Comparison of ENCODE assay signal across 10 mouse cellular contexts in genomic region chr12:119981731-119982130, GRCm38 (mm10). TPM values are rescaled to one million over a fixed set of nuclear protein-coding genes. Genes with fewer than 3 reads are reported as not detected.
A peak's percentile ranks its signal among the peaks of the same experiment; 100 is the strongest.
DNase-seq lines count a peak whose midpoint lies in the region; ATAC-seq and TF ChIP-seq lines count a peak whose summit lies in the region.
"Had no signal": no experiment of that assay in that cellular context is flagged by ENCODE, and none has a peak within 500 bp of the region (broad histone marks: within the 10 kb centered on the region; RNA-seq: fewer than 3 reads in every experiment).

No protein-coding gene starts in this region.

- no peaks in the 10 kb centered on the region for H3K79me3 ChIP-seq in C2C12 (ENCODE audit: low read depth)

- 0% methylated on average over 2 of the region's 2 CpGs for WGBS in intestine, postnatal 0 days
- WGBS in intestine, embryonic 16.5 days = 0% methylated on average over 2 of the region's 2 CpGs
- 0% methylated on average over 2 of the region's 2 CpGs for WGBS in forebrain, embryonic 12.5 days
- WGBS in midbrain, embryonic 14.5 days = 0% methylated on average over 2 of the region's 2 CpGs

- no peak for ATAC-seq in intestine, postnatal 0 days
- ATAC-seq in intestine, embryonic 16.5 days = no peak
- 0 out of 2 replicates have a peak, but pooled peaks have one; percentile 63 for ATAC-seq in forebrain, embryonic 12.5 days (ENCODE audit: low FRiP score)
- ATAC-seq in midbrain, embryonic 14.5 days (ENCODE audit: low FRiP score, low TSS enrichment) = no peak

- no peaks in the 10 kb centered on the region for H3K27me3 ChIP-seq in intestine, postnatal 0 days (replicated peaks; ENCODE audit: control insufficient read depth, insufficient read depth, low read length)
- H3K27me3 ChIP-seq in intestine, embryonic 16.5 days (replicated peaks; ENCODE audit: control insufficient read depth, insufficient read depth, low read length) = no peaks in the 10 kb centered on the region
- H3K27me3 ChIP-seq in C2C12 (ENCODE audit: control insufficient read depth, insufficient read depth, insufficient read length) = no peaks in the 10 kb centered on the region
- H3K27me3 ChIP-seq in forebrain, embryonic 12.5 days = no peaks in the 10 kb centered on the region
- H3K27me3 ChIP-seq in midbrain, embryonic 14.5 days (ENCODE audit: control insufficient read depth, insufficient read depth, low read length) = no peaks in the 10 kb centered on the region
- H3K27me3 ChIP-seq: embryonic facial prominence, embryonic 15.5 days; limb, embryonic 15.5 days had no signal

- peak; percentile 66 for DNase-seq in NIH3T3 (ENCODE audit: low read depth)
- DNase-seq in layer of hippocampus, adult 18-20 months (ENCODE audit: low spot score in 2 of 2) = peak; percentile 10 to 70
- peak; percentile 88 for DNase-seq in midbrain, embryonic 14.5 days
- no peak for DNase-seq in spleen, postnatal 4 days (ENCODE audit: low spot score in 2 of 2)

- H3K4me2 ChIP-seq in intestine, postnatal 0 days (replicated peaks; ENCODE audit: low read depth) = no peak overlapping the region
- no peak overlapping the region for H3K4me2 ChIP-seq in intestine, embryonic 16.5 days (ENCODE audit: low read depth, low read length)
- H3K4me2 ChIP-seq in forebrain, embryonic 12.5 days = no peak overlapping the region
- H3K4me2 ChIP-seq in midbrain, embryonic 14.5 days (ENCODE audit: low read length) = no peak overlapping the region
- H3K4me2 ChIP-seq: embryonic facial prominence, embryonic 15.5 days; limb, embryonic 15.5 days had no signal

- H3K9ac ChIP-seq in intestine, postnatal 0 days (ENCODE audit: low read depth, low read length) = no peak overlapping the region
- no peak overlapping the region for H3K9ac ChIP-seq in intestine, embryonic 16.5 days (ENCODE audit: low read depth, low read length)
- H3K9ac ChIP-seq in forebrain, embryonic 12.5 days = no peak overlapping the region
- no peak overlapping the region for H3K9ac ChIP-seq in midbrain, embryonic 14.5 days (replicated peaks; ENCODE audit: low read length)
- H3K9ac ChIP-seq: embryonic facial prominence, embryonic 15.5 days; limb, embryonic 15.5 days had no signal

- H3ac ChIP-seq in C2C12 (ENCODE audit: control insufficient read depth, insufficient read length, low read depth) = no peak overlapping the region

- TF ChIP-seq CTCF in intestine, postnatal 0 days (IDR thresholded peaks at IDR 0.05; ENCODE audit: low read depth) = peak; percentile 84
- TF ChIP-seq CTCF in C2C12 (IDR thresholded peaks at IDR 0.05; ENCODE audit: control insufficient read depth, insufficient read depth, insufficient read length) = peak; percentile 16

- no peak overlapping the region for H3K27ac ChIP-seq in intestine, postnatal 0 days (ENCODE audit: low read depth, low read length)
- no peak overlapping the region for H3K27ac ChIP-seq in intestine, embryonic 16.5 days (ENCODE audit: low read length)
- H3K27ac ChIP-seq in forebrain, embryonic 12.5 days = no peak overlapping the region
- no peak overlapping the region for H3K27ac ChIP-seq in midbrain, embryonic 14.5 days (replicated peaks; ENCODE audit: low read depth, low read length)
- H3K27ac ChIP-seq: embryonic facial prominence, embryonic 15.5 days; limb, embryonic 15.5 days had no signal

- H3K79me2 ChIP-seq in C2C12 (ENCODE audit: control insufficient read depth, insufficient read depth) = no peaks in the 10 kb centered on the region

- no peak overlapping the region for H3K4me3 ChIP-seq in intestine, postnatal 0 days (ENCODE audit: low read depth, low read length)
- H3K4me3 ChIP-seq in intestine, embryonic 16.5 days (ENCODE audit: low read length) = no peak overlapping the region
- H3K4me3 ChIP-seq in C2C12 (ENCODE audit: insufficient read depth, poor library complexity, severe bottlenecking) = no peak overlapping the region
- no peak overlapping the region for H3K4me3 ChIP-seq in forebrain, embryonic 12.5 days (replicated peaks)
- no peak overlapping the region for H3K4me3 ChIP-seq in midbrain, embryonic 14.5 days (replicated peaks; ENCODE audit: low read depth, low read length)
- H3K4me3 ChIP-seq: embryonic facial prominence, embryonic 15.5 days; limb, embryonic 15.5 days had no signal

- H3K36me3 ChIP-seq in intestine, postnatal 0 days (ENCODE audit: control insufficient read depth, insufficient read depth) = no peaks in the 10 kb centered on the region
- H3K36me3 ChIP-seq in intestine, embryonic 16.5 days (ENCODE audit: control insufficient read depth, insufficient read depth, low read length) = no peaks in the 10 kb centered on the region
- H3K36me3 ChIP-seq in C2C12 (ENCODE audit: control insufficient read depth, insufficient read depth) = no peaks in the 10 kb centered on the region
- no peaks in the 10 kb centered on the region for H3K36me3 ChIP-seq in forebrain, embryonic 12.5 days (replicated peaks)
- H3K36me3 ChIP-seq in midbrain, embryonic 14.5 days (ENCODE audit: control insufficient read depth, insufficient read depth, low read length) = no peaks in the 10 kb centered on the region
- H3K36me3 ChIP-seq: embryonic facial prominence, embryonic 15.5 days; limb, embryonic 15.5 days had no signal

- no peaks in the 10 kb centered on the region for H3K9me3 ChIP-seq in intestine, postnatal 0 days (ENCODE audit: control insufficient read depth)
- no peaks in the 10 kb centered on the region for H3K9me3 ChIP-seq in intestine, embryonic 16.5 days (ENCODE audit: control insufficient read depth, low read length)
- H3K9me3 ChIP-seq in forebrain, embryonic 12.5 days = no peaks in the 10 kb centered on the region
- no peaks in the 10 kb centered on the region for H3K9me3 ChIP-seq in midbrain, embryonic 14.5 days (ENCODE audit: control insufficient read depth, low read length)
- H3K9me3 ChIP-seq: embryonic facial prominence, embryonic 15.5 days; limb, embryonic 15.5 days had no signal

- no peaks in the 10 kb centered on the region for H3K4me1 ChIP-seq in intestine, postnatal 0 days (replicated peaks; ENCODE audit: control insufficient read depth, insufficient read depth, low read length)
- H3K4me1 ChIP-seq in intestine, embryonic 16.5 days (ENCODE audit: control insufficient read depth, insufficient read depth, low read length) = no peaks in the 10 kb centered on the region
- H3K4me1 ChIP-seq in forebrain, embryonic 12.5 days = no peaks in the 10 kb centered on the region
- no peaks in the 10 kb centered on the region for H3K4me1 ChIP-seq in midbrain, embryonic 14.5 days (ENCODE audit: control insufficient read depth, insufficient read depth, low read length)
- H3K4me1 ChIP-seq: embryonic facial prominence, embryonic 15.5 days; limb, embryonic 15.5 days had no signal

TF ChIP-seq in C2C12, 6 proteins besides CTCF, POLR2A, EP300 and RAD21:
- TF ChIP-seq MYOD1 (IDR thresholded peaks at IDR 0.05; ENCODE audit: control insufficient read depth, insufficient read length, low read depth) = no peak
- no peak for TF ChIP-seq MYOG (IDR thresholded peaks at IDR 0.05; ENCODE audit: control insufficient read depth, extremely low read depth, insufficient read length)
- TF ChIP-seq CEBPB (IDR thresholded peaks at IDR 0.05; ENCODE audit: low read depth) = no peak
- no peak for TF ChIP-seq FOSL1 (IDR thresholded peaks at IDR 0.05; ENCODE audit: insufficient read depth, low read length, poor library complexity, severe bottlenecking)
- no peak for TF ChIP-seq USF1 (IDR thresholded peaks at IDR 0.05; ENCODE audit: low read depth)
- no peak for TF ChIP-seq MAX (IDR thresholded peaks at IDR 0.05)

RNA-seq across cellular contexts. Expression of gene Tmem196, which starts 36.1 kb away (rescaled TPM):
- polyA plus RNA-seq in intestine, postnatal 0 days (2015; fragmentation: Nextera tagmentation; extraction: Ambion mirVana) = 0.60 and 0.81 TPM in 2 replicates
- 1.8 and 2.0 TPM in 2 replicates for polyA plus RNA-seq in intestine, embryonic 16.5 days (2015; fragmentation: Nextera tagmentation; extraction: Ambion mirVana)
- polyA plus RNA-seq in C2C12 (2012; fragmentation: generic; extraction: Trizol) = not detected
- 3.6 and 4.2 TPM in 2 replicates for polyA plus RNA-seq in forebrain, embryonic 12.5 days (2016; fragmentation: Nextera tagmentation; extraction: Ambion mirVana)
- 1 to 10 TPM; 6.9 to 8.2 TPM for total RNA-seq in layer of hippocampus, adult 18-20 months (2021)
- polyA plus RNA-seq in midbrain, embryonic 14.5 days (2014; fragmentation: Nextera tagmentation; extraction: Ambion mirVana) = 9.6 and 10.5 TPM in 2 replicates

Comparison
In these comparisons a context has a peak if more than half of its experiments do, and no peak if none do; other contexts are left out.
1. DNase-seq: peak in NIH3T3 (single experiment), layer of hippocampus, adult 18-20 months (2 of 2) and midbrain, embryonic 14.5 days (single experiment); none in spleen, postnatal 4 days (0 of 2).